Mouse (Mus musculus): ENCODE measurements around the gene Dnah7c.
"Not testable (repeated sequence)": the region's sequence is repeated elsewhere in the genome, so short reads cannot be mapped to it uniquely, and the experiment has no call there.

The Dnah7c gene

GRCm38 (mm10) chr1:46425137-46425925, at the start of gene Dnah7c:
TSS of gene Dnah7c (plus strand) at chr1:46425592.
- peak; percentile 54 for DNase-seq (ENCODE audit: low read depth, low spot score)

GRCm38 (mm10) chr1:46380641-46381040, 44.8 kb upstream of the Dnah7c start:
- not testable (repeated sequence) for DNase-seq (ENCODE audit: low read depth, low spot score)

GRCm38 (mm10) chr1:46394681-46395297, 30.6 kb upstream of the Dnah7c start:
- not testable (repeated sequence) for DNase-seq (ENCODE audit: low read depth, low spot score)

- no peak for DNase-seq (ENCODE audit: low read depth, low spot score)
Observed at GRCm38 (mm10) chr1:46408324-46409115, 16.9 kb upstream of the Dnah7c start.

GRCm38 (mm10) chr1:46414798-46415197, 10.6 kb upstream of the Dnah7c start:
- not testable (repeated sequence) for DNase-seq (ENCODE audit: low read depth, low spot score)

- DNase-seq (ENCODE audit: low read depth, low spot score), result peak; percentile 72
Observed at GRCm38 (mm10) chr1:46416946-46417345, 8.4 kb upstream of the Dnah7c start.

GRCm38 (mm10) chr1:46418966-46419365, 6.4 kb upstream of the Dnah7c start:
- DNase-seq (ENCODE audit: low read depth, low spot score), result not testable (repeated sequence)

- no peak for DNase-seq (ENCODE audit: low read depth, low spot score)
Observed at GRCm38 (mm10) chr1:46428401-46428800, 3.0 kb downstream of the Dnah7c start.

- not testable (repeated sequence) for DNase-seq (ENCODE audit: low read depth, low spot score)
Observed at GRCm38 (mm10) chr1:46514671-46515070, 89.3 kb downstream of the Dnah7c start.

- no peak for DNase-seq (ENCODE audit: low read depth, low spot score)
Observed at GRCm38 (mm10) chr1:46521032-46521431, 95.6 kb downstream of the Dnah7c start.

GRCm38 (mm10) chr1:46526537-46526936, 101.1 kb downstream of the Dnah7c start:
- not testable (repeated sequence) for DNase-seq (ENCODE audit: low read depth, low spot score)

- DNase-seq (ENCODE audit: low read depth, low spot score), result peak; percentile 8
Observed at GRCm38 (mm10) chr1:46544812-46545421, 119.5 kb downstream of the Dnah7c start.

- no peak for DNase-seq (ENCODE audit: low read depth, low spot score)
Observed at GRCm38 (mm10) chr1:46580385-46580784, 155.0 kb downstream of the Dnah7c start.

- DNase-seq (ENCODE audit: low read depth, low spot score), result not testable (repeated sequence)
Observed at GRCm38 (mm10) chr1:46593826-46594225, 168.4 kb downstream of the Dnah7c start.

- not testable (repeated sequence) for DNase-seq (ENCODE audit: low read depth, low spot score)
Observed at GRCm38 (mm10) chr1:46596343-46596742, 171.0 kb downstream of the Dnah7c start.

GRCm38 (mm10) chr1:46620331-46620730, 194.9 kb downstream of the Dnah7c start:
- DNase-seq (ENCODE audit: low read depth, low spot score), result no peak

- DNase-seq (ENCODE audit: low read depth, low spot score), result not testable (repeated sequence)
Observed at GRCm38 (mm10) chr1:46625914-46626313, 200.5 kb downstream of the Dnah7c start.

GRCm38 (mm10) chr1:46649821-46650220, 224.4 kb downstream of the Dnah7c start:
- DNase-seq (ENCODE audit: low read depth, low spot score), result not testable (repeated sequence)

GRCm38 (mm10) chr1:46652721-46653120, 227.3 kb downstream of the Dnah7c start:
- DNase-seq (ENCODE audit: low read depth, low spot score), result not testable (repeated sequence)

GRCm38 (mm10) chr1:46724810-46725209, 299.4 kb downstream of the Dnah7c start:
- not testable (repeated sequence) for DNase-seq (ENCODE audit: low read depth, low spot score)

- no peak for DNase-seq (ENCODE audit: low read depth, low spot score)
Observed at GRCm38 (mm10) chr1:46725266-46725665, 299.9 kb downstream of the Dnah7c start.

- DNase-seq (ENCODE audit: low read depth, low spot score), result not testable (repeated sequence)
Observed at GRCm38 (mm10) chr1:46725719-46726118, 300.3 kb downstream of the Dnah7c start.
